Mouse (Mus musculus): ENCODE measurements at regions not wholly inside any gene's neighbourhood (a gene's known extent, or its start where the extent isn't known, plus 50 kb on each side); places are given as distances from the start of the nearest gene placed in this dataset.

DNA sequence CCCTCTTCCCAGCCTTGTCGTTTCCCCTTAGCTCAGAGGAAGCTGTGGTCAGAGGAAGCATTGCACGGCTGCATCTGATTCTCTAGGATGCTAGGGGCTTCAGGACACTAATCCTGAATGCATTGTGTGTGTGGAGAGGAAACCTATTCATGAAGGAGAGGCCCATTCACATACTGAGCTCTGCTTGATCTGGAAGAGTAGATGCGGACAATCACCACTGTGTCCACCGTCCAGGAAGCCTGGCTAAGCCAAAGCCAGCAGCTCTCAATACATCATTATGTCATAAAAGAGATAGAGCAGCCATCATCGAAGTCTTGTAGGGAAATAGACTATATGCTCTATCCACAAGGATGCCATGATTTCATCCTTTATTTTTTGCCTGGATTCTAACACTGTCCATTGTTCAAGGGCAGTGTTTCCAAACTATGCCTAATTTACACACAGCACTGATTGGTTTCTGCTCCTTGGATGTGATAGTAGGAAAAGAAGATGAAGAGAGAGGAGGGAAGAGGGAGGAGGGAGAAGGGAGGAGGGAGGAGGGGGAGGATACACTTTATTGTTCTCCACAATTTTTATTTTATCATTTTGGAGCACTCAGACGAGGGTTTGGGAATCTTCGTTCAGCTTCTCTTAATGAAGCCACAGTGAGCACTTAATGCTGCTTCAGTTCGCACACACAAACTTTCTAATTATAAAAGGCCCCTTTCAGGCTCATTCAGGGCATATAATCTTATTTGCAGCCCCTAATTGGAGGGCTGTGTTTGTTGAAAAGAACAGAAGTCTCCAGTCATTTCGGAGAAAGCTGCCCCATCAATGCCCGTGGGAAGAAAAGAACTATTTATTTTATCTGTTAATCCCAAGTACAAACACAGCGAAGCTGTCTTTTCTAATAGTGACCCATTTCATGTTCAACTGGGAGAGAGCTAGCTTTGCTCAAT, 195.0 kb downstream of the Pdgfra start:
- no peak for DNase-seq (ENCODE audit: low read depth)

DNA sequence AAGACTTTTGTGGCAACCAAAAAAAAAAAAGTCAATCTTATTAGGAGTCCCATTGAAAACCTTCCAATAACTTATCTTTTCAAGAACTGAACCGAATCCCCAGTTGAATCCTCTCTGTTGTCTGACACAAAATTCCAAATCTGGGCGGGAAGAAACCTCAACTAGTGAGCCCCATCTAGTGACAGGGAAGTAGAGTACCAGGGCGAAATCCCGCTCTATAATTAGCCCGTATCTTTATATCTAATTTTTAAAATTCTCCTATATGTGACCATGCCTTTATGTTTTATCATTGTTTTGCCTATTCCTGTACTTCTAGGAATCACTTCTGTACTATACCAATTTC, 195.7 kb downstream of the Pdgfra start:
- no peak for DNase-seq (ENCODE audit: low read depth)

DNA sequence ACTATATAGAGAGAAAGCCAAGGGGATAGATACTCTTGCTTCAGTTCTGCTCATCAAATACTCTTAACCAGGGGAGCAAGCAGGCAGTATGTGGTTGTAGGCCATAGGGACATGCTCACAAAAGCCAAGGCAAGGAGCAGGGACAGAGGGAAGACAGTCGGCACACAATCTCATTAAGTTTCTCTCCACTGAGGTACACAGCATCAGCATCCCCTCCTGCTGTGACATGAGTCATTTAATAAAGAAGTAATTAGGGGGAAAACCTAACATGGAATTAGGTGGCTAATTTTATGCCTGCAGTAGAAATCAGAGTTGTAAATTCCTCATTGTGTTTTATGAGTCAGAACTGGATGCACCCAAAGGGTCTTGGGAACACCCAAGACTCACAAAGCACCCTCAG, 203.2 kb downstream of the Pdgfra start:
- no peak for DNase-seq (ENCODE audit: low read depth)

DNA sequence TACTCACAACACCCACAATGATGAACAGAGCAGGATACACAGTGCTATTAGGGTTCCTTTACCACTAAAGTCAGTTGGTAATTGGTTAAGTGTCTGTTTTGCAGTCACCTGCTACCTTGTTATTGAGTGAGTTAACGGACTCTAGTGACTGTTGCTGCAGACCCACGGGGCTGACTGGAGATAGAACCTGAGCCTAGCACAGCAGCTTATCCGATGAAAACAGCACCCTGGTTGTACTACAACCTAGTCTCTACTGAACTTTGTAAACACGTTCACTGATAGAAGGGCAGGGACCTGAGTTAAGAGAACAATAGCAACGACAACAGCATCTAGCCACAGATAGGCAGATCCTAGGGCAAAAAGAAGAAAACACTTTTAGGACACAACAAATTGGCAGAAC, 206.8 kb downstream of the Pdgfra start:
- no peak for DNase-seq (ENCODE audit: low read depth)

DNA sequence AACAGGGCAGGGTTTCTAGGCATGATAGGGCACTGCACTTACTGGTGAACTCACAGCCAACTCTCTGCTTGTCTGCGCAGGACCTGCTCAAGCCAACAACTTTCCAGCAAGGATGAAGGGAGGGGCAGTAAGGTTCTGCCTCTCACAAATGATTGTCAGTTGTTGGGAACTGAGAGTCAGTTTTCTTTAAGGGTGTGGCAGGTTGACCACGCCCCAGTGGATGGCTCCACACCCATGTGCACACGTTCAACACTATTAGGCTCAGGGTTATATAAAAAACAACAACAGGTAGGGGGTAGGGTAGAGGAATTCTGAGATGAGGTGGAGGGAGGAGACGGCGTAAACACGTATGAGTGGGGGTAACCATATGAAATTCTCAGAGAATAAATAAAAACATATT, 210.9 kb upstream of the Kit start:
- no peak for DNase-seq (ENCODE audit: low read depth)

DNA sequence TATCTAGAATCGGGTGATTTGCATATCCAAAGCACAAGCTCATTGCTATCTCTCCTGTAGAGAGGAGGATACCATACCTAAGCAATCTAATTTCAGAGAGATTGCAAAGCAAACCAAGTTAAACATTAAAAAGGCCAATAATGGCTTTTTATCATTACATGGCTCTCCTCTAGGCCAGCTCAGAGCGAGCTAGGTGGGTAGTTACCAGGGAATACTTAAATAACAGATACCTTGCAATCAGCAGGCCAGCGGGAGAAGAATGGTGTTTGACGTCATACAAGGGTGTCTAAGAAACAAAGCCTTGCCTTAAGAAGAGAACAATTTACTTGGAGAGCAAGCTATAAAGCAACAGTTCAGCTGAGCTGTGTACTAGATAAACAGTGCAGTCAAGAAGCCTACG, 207.4 kb upstream of the Kit start:
- no peak for DNase-seq (ENCODE audit: low read depth)

DNA sequence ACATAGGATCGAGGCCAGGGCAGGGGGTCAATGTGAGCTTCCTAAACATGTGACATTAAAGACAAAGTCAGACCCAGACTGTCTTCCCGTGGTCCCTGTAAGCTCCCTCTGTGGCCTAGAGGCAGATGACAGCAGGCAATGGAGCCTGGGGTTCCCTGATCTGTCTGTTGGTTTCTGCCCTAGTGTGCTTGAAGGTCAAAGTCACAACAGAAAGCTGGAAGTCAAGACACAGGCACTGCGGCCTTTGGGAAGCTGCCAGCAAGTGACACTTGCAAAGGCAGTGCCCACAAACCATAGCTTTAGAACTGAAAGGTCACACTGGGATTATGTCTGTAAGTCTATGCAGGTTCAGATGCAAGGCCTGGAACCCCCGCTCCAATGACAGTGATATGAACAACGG, 206.0 kb upstream of the Kit start:
- DNase-seq (ENCODE audit: low read depth) = no peak

DNA sequence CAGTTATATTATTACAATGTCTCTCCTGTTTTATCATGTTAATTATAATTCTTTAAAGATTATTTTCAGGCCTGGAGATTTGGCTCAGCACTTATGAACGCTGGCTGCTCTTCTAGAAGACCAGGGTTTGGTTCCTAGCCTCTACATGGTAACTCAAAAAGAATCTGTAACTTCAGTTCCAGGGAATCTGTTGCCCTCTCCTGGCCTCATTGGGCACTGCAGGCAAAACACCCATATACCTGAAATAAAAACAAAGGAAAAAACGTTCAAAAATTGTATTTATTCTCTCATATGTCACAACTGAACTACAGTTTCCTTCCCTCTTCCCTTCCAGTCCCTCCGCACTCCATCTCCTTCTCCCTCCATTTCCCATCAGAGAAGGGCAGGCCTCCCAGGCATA, 201.9 kb upstream of the Kit start:
- peak; percentile 17 for DNase-seq (ENCODE audit: low read depth)

DNA sequence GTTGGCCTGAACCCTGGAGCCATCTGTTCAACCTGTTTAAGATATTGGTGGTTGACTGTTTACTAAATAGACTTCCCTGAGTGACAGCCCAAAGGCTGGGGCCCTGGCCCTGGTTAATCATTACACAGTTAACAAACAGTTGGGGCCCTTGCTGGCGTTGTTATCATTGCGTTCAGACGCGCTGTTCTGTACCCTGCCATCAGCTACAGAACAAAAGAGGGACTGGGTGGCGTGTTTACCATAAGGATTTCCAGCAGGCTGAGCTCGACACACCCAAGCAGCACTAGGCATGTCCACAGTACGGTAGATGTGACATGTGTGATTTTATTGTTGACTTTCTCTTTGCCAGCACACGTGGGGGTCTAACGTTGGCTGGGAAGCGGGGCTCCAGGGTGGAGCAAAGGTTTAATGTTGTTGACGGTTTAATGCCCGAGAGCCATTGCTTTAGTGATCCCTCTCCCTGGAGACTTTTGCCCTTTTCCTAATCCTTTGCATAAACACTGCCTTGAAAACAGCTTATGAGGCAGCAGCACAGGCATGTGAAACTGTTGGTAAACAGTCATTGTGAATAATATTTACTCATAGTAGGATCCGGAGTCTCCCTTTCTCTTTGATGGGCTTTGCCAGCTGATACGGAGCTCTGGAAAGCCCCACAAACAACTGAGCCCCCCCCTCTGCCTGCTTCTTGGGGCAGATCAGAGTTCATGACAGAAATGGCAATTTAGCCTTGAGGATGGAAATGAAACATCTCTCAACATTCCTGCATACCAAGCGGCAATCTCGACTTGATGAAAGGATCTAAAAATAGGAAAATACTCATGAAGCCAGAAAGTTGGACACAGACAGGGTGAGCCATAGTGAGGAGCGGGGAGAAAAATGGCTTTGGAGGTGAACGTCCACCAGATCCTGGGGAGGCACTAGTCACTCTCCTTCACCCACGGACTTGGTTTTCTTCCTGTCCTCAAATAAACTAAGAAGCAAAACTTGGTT, 197.1 kb upstream of the Kit start:
- no peak for DNase-seq (ENCODE audit: low read depth)

DNA sequence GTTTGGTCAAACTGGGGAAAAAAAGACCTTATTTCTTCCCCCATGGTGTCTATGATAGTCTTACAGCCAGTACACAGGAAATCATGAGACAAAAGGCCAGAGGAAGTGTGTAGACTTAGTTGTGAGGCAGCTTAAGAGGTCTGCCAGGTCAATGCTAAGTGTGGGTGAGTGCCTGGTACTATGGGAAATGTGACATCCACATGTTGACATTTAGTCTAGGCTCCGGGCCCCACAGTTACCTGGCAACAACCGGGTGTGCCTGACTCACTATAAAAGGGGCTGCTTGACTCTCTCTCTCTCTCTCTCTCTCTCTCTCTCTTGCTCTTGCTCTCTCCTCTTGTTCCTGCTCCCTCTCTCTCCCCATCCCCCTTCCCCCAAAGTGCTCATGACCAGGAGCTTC, 196.1 kb upstream of the Kit start:
- DNase-seq (ENCODE audit: low read depth) = peak; percentile 20

DNA sequence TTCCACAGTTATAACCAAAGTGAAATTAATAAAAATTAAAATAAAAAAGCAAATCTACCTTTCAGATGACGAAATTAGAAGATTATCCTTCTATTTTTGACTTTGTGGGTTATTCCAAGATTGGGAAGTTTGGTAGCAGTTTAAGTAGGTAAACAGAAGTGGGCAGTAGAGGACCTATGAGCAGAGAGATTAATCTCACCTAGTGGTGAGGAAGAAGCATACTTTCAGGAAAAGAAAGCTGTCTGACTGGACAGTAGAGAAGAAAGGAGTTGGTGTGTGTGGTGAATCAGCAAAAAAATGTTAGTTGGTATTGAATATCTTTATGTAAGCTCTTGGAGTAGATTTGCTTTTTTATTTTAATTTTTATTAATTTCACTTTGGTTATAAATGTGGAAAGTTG, 194.4 kb upstream of the Kit start:
- DNase-seq (ENCODE audit: low read depth) = no peak

DNA sequence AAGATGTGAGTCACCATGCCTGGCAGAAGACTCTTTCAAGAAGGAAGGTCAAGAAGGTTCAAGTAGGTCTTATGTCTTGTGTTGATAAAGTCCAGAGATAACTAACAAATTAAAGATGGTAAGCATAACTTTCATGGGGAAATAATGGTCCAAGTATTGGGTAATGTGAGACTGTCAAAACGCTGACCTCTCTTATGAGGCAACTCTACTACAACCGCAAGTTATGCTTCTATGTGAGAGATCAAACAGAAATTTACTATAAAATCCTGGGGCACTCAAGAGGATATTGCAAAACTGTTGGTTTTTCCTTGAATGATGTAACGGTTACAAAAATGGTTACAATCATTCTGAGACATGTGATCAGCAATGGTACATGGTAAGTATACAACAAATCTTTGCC, 192.6 kb upstream of the Kit start:
- no peak for DNase-seq (ENCODE audit: low read depth)

DNA sequence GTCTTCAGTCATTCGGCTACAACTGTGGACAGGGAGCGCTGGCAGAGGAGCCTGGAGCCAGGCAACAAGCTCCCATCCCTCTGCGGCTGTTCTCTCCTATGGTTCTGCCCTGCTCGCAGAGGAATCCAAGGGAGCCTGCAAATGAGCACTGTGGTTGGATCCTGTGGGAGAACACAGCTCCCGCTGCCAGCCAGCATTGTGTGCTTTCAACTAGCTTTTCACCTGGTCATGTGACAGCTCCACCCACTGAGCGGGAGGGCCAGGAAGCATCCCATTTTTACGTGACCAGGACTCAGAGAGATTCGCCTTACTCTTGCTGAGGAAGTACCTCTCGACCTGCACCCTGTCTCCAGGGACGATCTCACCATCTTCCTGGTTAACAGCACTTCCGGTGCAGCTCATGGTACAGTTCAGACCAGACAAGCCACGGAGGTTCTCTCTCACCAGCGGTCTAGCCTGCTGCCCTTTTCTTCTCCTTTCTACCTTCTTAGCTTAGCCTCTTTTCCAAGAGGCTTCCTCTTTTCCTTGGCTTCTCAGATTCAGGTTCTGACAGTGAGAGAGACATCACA, 186.7 kb upstream of the Kit start:
- no peak for DNase-seq (ENCODE audit: low read depth)

DNA sequence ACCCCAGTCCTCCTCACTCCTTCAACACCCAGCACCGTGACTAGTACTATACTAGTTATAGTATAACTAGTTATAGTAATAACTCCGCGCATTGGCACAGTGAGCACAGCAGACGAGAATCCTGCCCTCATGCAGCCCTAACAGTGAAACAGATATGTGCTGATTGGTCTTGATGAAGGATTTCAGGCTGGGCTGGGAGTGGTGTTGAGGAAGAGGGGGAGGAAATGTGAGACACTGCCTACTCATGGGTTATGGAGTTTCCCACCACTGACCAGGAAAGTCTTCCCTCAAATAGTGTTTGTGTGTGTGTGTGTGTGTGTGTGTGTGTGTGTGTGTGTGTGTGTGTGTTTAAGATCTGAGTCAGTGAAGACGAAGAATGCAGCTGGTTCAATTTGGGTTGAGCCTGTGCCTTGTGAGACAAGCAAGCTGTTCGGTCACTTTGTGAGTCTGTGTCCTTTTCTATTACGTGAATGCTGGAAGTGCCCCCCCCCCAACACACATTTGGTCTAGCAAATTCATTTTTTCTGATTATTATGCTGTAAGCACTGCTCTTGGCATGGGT, 185.9 kb upstream of the Kit start:
- DNase-seq (ENCODE audit: low read depth) = no peak

DNA sequence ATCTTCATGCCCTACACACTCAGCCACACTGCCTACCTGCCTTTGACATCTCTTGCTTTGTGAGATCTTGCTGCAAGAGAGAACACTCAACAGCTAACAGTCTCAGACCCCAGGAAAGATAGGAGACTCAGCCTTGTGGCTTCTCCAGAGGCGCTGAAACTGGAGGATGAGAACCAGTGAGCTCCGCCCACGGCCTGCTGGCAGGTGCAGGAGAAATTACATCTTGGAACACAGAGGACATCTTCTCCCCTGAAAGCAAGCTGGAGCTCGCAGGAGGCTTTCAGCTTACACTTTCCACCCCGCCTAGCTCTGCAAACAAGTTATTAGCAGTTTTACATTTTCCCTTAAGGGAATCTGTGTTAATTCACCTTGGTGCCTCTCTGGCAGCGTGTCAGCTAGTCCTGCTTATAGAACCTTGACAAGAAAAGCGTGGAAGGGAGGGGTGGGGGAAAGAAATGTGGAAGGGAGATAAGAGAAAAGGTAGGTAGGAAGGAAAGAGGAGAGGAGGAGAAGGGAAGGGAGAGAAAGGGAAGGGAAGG, 185.2 kb upstream of the Kit start:
- DNase-seq (ENCODE audit: low read depth) = no peak

DNA sequence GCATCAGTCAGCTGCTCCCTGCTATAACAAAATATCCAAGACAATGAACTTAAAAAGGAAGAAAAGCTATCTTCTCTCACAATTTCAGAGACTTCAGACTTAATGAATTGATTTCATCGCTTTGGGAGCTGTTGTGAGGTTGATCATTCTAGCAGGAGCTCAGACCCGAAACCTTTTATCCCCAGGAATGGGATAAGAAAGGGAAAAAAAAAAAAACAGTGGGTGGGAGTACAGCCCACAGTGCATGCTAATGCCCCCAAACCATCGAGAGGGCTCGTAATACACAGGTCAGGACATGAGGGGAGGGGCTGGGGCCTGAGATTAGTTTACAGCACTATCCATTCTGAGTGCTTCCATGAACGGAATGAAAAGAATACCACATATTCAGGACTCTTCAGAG, 175.9 kb upstream of the Kit start:
- no peak for DNase-seq (ENCODE audit: low read depth)

DNA sequence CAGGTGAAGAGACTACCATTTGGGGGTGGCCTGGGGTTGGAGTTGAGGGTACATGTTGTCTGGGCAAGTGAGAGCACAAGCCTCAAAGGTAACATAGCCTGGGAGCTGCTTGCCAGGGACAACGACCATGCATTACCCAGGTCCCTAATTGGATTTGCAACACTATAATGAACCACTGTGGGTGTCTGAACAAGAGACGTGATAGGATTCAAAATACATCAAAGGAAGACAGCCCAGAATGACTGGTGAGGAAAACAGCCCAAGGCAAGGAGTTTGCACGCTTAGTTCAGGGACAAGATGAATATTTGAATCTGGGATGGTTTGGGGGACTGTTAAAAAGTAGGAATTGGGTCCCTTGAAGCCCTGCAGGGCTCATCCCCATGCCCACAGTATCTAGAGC, 173.0 kb upstream of the Kit start:
- no peak for DNase-seq (ENCODE audit: low read depth)

DNA sequence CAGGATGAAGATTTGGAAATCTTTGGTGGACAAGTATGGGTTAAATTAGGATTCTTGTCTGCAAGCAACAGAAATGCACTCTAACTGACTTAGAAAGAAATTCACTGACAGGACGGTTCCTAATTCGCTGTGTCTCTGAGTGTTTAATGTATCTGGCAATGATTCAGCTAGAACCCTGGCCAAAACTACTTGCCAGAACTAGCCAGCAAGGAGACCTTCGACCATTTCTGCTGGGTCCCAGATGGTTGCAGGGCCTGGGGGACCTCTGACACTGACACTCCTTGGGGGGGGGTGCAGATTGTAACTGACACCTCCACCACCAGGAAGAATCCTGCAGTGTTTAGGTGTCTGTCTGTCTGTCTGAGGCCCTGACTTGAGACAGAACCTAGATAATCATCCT, 172.1 kb upstream of the Kit start:
- no peak for DNase-seq (ENCODE audit: low read depth)

DNA sequence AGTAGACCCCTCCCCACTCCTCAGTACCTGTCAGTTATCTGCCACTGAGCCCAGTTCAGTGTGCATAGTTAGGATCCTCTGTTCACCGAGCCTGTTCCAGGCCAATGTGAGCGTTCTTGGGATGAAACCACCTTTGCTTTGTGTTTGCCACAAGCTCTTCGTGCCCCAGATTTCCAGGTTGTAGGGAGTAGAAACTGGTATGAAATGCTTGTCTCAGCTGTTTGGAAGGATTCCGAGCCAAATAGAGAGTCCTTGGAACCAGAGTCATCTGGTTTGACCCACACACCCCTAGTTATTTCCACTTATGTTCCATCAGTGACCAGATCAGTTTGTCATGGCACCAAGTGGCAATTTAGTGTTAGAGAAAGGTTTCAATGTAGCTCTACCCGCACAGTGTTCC, 171.2 kb upstream of the Kit start:
- no peak for DNase-seq (ENCODE audit: low read depth)

DNA sequence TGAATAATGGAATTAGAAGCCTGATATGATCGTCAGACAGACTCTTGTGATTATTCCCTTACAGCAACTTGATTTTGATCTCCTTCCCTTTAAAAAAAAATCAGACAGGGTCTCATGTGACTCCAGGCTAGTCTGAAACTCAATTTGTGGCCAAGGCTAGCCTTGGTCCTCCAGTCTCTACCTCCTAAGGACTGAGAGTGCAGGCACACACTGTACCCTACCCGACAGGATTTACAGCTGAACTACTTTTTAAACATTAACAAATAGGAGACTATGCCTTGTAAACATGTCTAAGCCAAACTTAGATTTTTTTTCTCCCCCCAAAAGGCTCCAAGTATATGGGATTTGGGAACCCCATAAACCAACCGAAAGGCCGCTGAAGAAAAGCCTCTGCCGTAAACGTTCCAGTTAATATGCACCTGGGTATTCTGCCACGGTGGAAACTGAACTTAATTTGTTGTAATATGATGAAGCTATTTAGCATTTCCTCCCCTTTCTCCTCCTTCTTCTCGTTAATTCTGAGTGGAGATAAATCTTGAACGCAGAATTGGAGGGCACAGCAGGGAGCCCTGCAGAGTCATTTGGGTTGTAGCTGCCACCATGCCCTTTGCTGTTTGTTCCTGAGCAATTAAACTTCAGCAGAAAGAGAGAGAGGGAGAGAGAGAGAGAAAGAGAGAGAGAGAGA, 170.0 kb upstream of the Kit start:
- DNase-seq (ENCODE audit: low read depth) = no peak

DNA sequence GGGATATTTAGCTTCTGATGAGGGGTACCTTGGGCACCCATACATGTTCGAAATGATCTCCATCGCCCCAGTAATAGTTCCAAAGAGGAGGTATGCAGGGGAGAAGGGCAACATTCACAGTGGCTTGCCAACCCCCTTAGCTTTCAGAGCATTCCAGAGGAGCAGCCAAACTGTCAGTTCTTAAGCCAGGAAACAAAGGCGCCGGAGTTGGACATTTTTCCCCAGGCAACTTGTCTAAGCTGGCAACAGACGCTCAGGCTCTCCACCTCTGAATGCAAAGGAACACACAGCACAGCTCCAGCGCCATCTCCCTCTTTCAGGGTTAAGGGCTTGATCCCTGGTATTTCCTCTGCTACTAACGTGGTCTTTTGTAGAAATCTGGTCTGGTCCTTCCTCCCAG, 169.2 kb upstream of the Kit start:
- no peak for DNase-seq (ENCODE audit: low read depth)

DNA sequence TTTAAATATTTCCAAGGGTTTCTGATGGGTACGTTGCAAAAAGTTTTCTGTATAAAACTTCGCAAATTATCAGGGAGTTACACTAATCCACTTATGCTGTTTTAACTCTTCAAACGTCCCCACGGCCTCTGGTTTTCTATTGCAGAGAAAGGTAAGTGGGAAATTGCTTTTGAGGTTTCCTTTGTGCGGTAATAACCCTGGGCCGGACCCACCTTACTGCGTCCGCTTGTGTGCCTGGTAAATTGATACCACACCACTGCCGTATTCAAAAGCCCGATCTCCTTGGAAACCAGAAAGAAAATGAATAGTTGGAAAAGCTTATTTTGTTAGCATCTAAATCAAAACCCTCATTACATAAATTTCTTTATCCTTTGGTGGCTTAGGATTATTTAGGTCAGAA, 167.0 kb upstream of the Kit start:
- no peak for DNase-seq (ENCODE audit: low read depth)

All from induced T-regulatory cell, adult 2 months (primary cell).